Mouse (Mus musculus) limb, embryonic 14.5 days (tissue): ENCODE measurements at regions not wholly inside any gene's neighbourhood (a gene's known extent, or its start where the extent isn't known, plus 50 kb on each side); places are given as distances from the start of the nearest gene placed in this dataset.

Source experiments
- ATAC-seq: fragments of 200-750 bp; cut with Nextera tagmentation; 2 replicates; pipeline ENCODE4 v1.8.0; 2017; ENCODE audit warnings: low read depth, moderate number of reproducible peaks, moderate TSS enrichment; ENCODE audit not compliant: low FRiP score
- DNase-seq: peaks from one replicate; pipeline ENCODE4 v3.0.0-alpha.2; 2015; ENCODE audit warnings: low spot score
- H3K27ac ChIP-seq: fragments of 300-500 bp; sonication (generic); replicated peaks from 2 replicates; pipeline ENCODE4 v1.5.1; 2014; ENCODE audit warnings: low read depth, mild to moderate bottlenecking, low read length, moderate library complexity, mixed read lengths
- H3K27me3 ChIP-seq: fragments of 300-500 bp; sonication (generic); 2 replicates; pipeline ENCODE4 v1.6.1; 2014; ENCODE audit warnings: low read length, mixed read lengths; ENCODE audit not compliant: control insufficient read depth, insufficient read depth
- H3K36me3 ChIP-seq: fragments of 300-500 bp; sonication (generic); 2 replicates; pipeline ENCODE4 v1.6.1; 2014; ENCODE audit warnings: mild to moderate bottlenecking, low read length, moderate library complexity, mixed read lengths; ENCODE audit not compliant: control insufficient read depth, insufficient read depth
- H3K4me1 ChIP-seq: fragments of 300-500 bp; sonication (generic); 2 replicates; pipeline ENCODE4 v1.6.1; 2014; ENCODE audit warnings: antibody characterized with exemption, low read length, mixed read lengths; ENCODE audit not compliant: control insufficient read depth, insufficient read depth
- H3K4me2 ChIP-seq: fragments of 300-500 bp; sonication (generic); replicated peaks from 2 replicates; pipeline ENCODE4 v1.6.1; 2014; ENCODE audit warnings: low read depth, mild to moderate bottlenecking, low read length, moderate library complexity; ENCODE audit not compliant: severe bottlenecking
- H3K4me3 ChIP-seq: fragments of 300-500 bp; sonication (generic); replicated peaks from 2 replicates; pipeline ENCODE4 v1.5.1; 2014; ENCODE audit warnings: low read length
- H3K9ac ChIP-seq: fragments of 300-500 bp; sonication (generic); 2 replicates; pipeline ENCODE4 v1.6.1; 2014; ENCODE audit warnings: mild to moderate bottlenecking, low read depth, low read length, moderate library complexity; ENCODE audit not compliant: severe bottlenecking
- H3K9me3 ChIP-seq: fragments of 300-500 bp; sonication (generic); 2 replicates; pipeline ENCODE4 v1.6.1; 2016; ENCODE audit warnings: low read length; ENCODE audit not compliant: control insufficient read depth
- POLR2A ChIP-seq: fragments of 200-500 bp; IDR thresholded peaks from 2 replicates; pipeline ENCODE4 v1.8.0; 2012; ENCODE audit warnings: inconsistent platforms, mild to moderate bottlenecking, moderate library complexity, borderline replicate concordance; ENCODE audit not compliant: insufficient read depth, insufficient read length; ENCODE audit errors: extremely low read depth
- WGBS: fragments of 180-500 bp; shearing (Covaris S2); extraction: QIAGEN DNeasy Blood & Tissue Kit; methylation state at CpG from one replicate; pipeline ENCODE4 v1.1.7; 2014; 5-methylcytosine and 5-hydroxymethylcytosine counted together

GRCm38 (mm10) chr15:56436131-56436530 is 1041.3 kb downstream of the Slc22a22 start:
- Histone ChIP-seq H3K4me2 (no peak overlapping the region), H3K27me3 (no peaks in the 10 kb centered on the region), H3K27ac (no peak overlapping the region), H3K36me3 (no peaks in the 10 kb centered on the region), H3K9ac (no peak overlapping the region), H3K4me1 (no peaks in the 10 kb centered on the region), H3K9me3 (no peaks in the 10 kb centered on the region), H3K4me3 (no peak overlapping the region)
- DNase-seq, result no peak
- TF ChIP-seq POLR2A, result no peak
- 39% methylated on average over 6 of the region's 6 CpGs for WGBS
- ATAC-seq, result no peak

DNA sequence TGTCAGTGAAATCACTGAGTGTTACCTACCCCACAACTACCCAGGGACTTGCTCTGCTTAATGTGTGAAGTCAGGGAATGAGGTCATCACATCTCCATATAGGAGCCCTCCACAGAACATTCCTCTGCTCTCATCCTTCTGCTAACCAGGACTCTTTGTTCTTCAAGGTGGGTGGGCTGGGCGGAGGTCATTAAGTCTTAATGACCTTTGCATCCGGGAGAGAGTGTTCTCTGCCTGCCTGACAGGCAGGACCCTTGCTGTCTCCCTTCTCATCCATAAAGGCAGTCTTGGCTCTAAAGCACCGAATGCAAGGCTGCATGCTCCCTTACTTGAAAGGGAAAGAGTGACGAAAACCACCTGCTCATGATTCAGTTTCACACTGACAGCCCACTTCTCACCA is 1051.4 kb downstream of the Slc22a22 start:
- Histone ChIP-seq H3K36me3 (no peaks in the 10 kb centered on the region), H3K4me1 (peaks cover 4% of the 10 kb centered on the region), H3K27ac (no peak overlapping the region), H3K9ac (no peak overlapping the region), H3K4me2 (no peak overlapping the region), H3K27me3 (no peaks in the 10 kb centered on the region; the same call in 1 of the 2 replicates), H3K9me3 (no peaks in the 10 kb centered on the region), H3K4me3 (no peak overlapping the region)
- ATAC-seq (no peak), DNase-seq (no peak)
- no peak for TF ChIP-seq POLR2A
- WGBS, result 11% methylated on average over 4 of the region's 4 CpGs

DNA sequence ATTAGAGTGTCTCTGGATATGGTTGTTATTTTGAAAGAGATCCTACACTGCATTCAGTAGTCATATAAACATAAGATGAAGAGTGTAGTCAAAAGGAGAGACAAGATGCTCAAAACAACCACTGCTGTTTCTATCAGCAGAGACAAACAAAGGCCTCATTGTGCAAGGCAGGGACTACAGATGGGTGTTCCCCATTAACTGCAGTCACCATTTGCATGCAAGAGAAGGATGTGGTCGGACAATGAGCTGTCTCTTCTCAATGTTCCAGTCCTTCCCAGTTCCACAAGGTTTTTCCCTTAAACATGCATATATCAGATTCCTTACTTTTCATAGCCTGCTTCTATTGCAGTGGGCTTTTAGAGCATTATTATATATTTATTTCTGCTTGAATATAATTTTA is 1056.7 kb downstream of the Slc22a22 start:
- H3K36me3 ChIP-seq, result no peaks in the 10 kb centered on the region
- H3K27me3 ChIP-seq, result no peaks in the 10 kb centered on the region
- no peak for TF ChIP-seq POLR2A
- H3K4me2 ChIP-seq, result no peak overlapping the region
- no peak overlapping the region for H3K4me3 ChIP-seq
- H3K9ac ChIP-seq, result no peak overlapping the region
- no peak overlapping the region for H3K27ac ChIP-seq
- DNase-seq, result no peak
- H3K4me1 ChIP-seq, result no peaks in the 10 kb centered on the region
- H3K9me3 ChIP-seq, result no peaks in the 10 kb centered on the region
- WGBS, result 68% methylated on average over 1 of the region's 1 CpGs
- no peak for ATAC-seq

GRCm38 (mm10) chr15:56391982-56392381 is 1085.4 kb downstream of the Slc22a22 start:
- no peak overlapping the region for H3K4me3 ChIP-seq
- DNase-seq (no peak), ATAC-seq (no peak)
- no peak overlapping the region for H3K27ac ChIP-seq
- no peaks in the 10 kb centered on the region for H3K9me3 ChIP-seq
- no peak overlapping the region for H3K4me2 ChIP-seq
- no peaks in the 10 kb centered on the region for H3K36me3 ChIP-seq
- no peaks in the 10 kb centered on the region for H3K27me3 ChIP-seq
- no peak for TF ChIP-seq POLR2A
- H3K4me1 ChIP-seq, result no peaks in the 10 kb centered on the region
- no peak overlapping the region for H3K9ac ChIP-seq

GRCm38 (mm10) chr15:56378511-56378910 is 1098.9 kb downstream of the Slc22a22 start:
- Histone ChIP-seq H3K9me3 (no peaks in the 10 kb centered on the region), H3K4me3 (no peak overlapping the region), H3K9ac (no peak overlapping the region), H3K36me3 (no peaks in the 10 kb centered on the region), H3K4me2 (no peak overlapping the region), H3K27me3 (no peaks in the 10 kb centered on the region), H3K27ac (no peak overlapping the region), H3K4me1 (no peaks in the 10 kb centered on the region)
- no peak for TF ChIP-seq POLR2A
- WGBS, result 24% methylated on average over 1 of the region's 1 CpGs
- DNase-seq, result peak; percentile 61
- ATAC-seq, result peak; percentile 65; the same call in 1 of the 2 replicates

DNA sequence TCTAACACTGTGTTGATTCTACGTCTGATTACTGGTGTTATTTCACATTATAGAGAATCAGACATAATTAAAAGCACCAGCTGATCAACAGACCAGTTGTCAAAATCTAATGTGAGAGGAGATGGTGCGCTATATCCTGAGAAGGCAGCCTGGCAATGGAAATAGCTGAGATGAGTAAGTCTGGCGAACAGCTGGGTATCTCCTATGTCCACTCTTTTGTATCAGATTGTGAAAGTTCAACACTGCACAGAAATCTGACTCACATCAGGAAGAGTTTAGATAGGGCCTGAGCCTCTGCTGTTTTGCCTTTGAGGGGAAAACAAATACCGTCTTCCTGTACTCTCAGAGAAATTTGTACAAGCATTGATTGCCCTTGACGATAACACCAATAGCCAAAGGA is 1126.5 kb downstream of the Slc22a22 start:
- H3K9me3 ChIP-seq, result no peaks in the 10 kb centered on the region
- ATAC-seq (no peak), DNase-seq (no peak)
- H3K9ac ChIP-seq, result no peak overlapping the region
- no peaks in the 10 kb centered on the region for H3K36me3 ChIP-seq
- H3K4me3 ChIP-seq, result no peak overlapping the region
- H3K4me2 ChIP-seq, result no peak overlapping the region
- H3K27me3 ChIP-seq, result no peaks in the 10 kb centered on the region
- WGBS, result 85% methylated on average over 5 of the region's 5 CpGs
- H3K4me1 ChIP-seq, result no peaks in the 10 kb centered on the region
- no peak overlapping the region for H3K27ac ChIP-seq
- TF ChIP-seq POLR2A, result no peak
